Mouse (Mus musculus) testis, adult 2 months (tissue): ENCODE measurements at regions not wholly inside any gene's neighbourhood (a gene's known extent, or its start where the extent isn't known, plus 50 kb on each side); places are given as distances from the start of the nearest gene placed in this dataset.

Source experiments
- CTCF ChIP-seq: fragments of 200-500 bp; IDR thresholded peaks from 2 replicates; pipeline ENCODE4 v1.5.1; 2012; ENCODE audit warnings: low read depth, mild to moderate bottlenecking, inconsistent platforms, low read length, moderate library complexity; ENCODE audit not compliant: control insufficient read depth, insufficient read depth, insufficient replicate concordance
- POLR2A ChIP-seq: fragments of 200-500 bp; IDR thresholded peaks from 2 replicates; pipeline ENCODE4 v1.6.1; 2012; ENCODE audit warnings: low read depth, mild to moderate bottlenecking, inconsistent platforms, low read length, moderate library complexity; ENCODE audit not compliant: control insufficient read depth

GRCm38 (mm10) chr2:159064403-159064970 is 269.9 kb downstream of the Dhx35 start:
- TF ChIP-seq CTCF (no peak), POLR2A (no peak)
